Mouse (Mus musculus) natural killer cell, adult 2 months (primary cell): ENCODE measurements around the gene Olfr312.
A peak's percentile ranks its signal among the peaks of the same experiment; 100 is the strongest.
"Not testable (repeated sequence)": the region's sequence is repeated elsewhere in the genome, so short reads cannot be mapped to it uniquely, and the experiment has no call there.

ENCODE experiments used
- DNase-seq, 2 experiments: peaks; one replicate each; pipeline ENCODE4 v3.0.0; 2022; ENCODE audit warnings: low spot score in 2 of 2

Gene Olfr312

GRCm38 (mm10) chr11:58828937-58829336 is at the start of gene Olfr312:
TSS of gene Olfr312 (plus strand) at chr11:58829237.
- not testable (repeated sequence) for DNase-seq

DNA sequence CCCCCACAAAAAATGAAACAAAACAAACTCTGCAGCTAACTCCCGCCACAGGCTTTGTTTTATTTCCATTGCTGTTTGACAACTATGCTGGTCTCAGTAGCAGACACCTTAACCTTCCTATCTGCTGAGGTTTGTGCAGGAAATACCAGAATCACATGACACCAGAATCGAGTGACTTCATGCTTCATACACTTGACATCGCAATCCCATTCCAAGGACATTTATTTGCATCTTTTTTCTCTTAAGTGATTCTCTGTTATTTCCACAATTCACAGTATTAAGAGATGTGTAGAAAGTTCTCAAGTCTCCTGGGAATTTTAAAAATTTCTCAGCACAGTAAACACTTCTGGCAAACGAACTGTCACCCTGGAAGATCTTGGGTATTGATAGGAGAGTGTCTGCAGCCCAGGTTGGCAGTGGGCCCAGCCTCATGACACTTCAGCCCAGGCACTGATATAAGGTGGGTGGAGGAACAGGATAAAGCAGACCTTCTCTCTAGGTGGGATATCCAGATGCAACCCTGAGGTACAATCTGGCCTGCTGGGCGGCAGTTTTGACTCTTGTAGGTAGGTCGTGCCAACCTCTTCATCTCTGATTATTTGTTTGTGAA is 46.5 kb upstream of the Olfr312 start, which contains the start of gene Olfr314:
Gene Olfr314, plus strand, starts transcription at position 473 of the 610 bp plus-strand sequence.
- DNase-seq, result no peak

- no peak for DNase-seq
Measured at GRCm38 (mm10) chr11:58784182-58784581, 44.9 kb upstream of the Olfr312 start.

DNA sequence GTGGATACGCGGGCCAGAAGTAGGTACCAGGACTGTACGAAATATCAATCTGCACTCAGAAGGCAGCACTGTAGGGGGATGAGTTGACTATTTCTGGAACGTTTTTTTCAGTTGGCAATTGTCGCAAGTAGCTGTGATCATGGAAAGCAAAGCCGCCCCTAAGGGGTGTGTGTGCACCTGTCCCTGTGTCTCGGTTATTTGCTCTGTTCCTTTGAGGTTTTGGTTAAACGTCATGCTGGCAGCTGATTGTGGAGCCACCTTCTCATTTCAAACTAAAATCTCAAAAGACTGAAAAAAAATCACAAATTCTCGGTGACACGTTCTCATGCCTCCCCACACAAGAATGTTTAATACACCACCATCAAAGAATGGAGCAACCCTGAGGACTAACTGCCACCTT is 41.4 kb upstream of the Olfr312 start:
- DNase-seq, result no peak

- DNase-seq, result no peak
Measured at GRCm38 (mm10) chr11:58788346-58788745, 40.7 kb upstream of the Olfr312 start.

- peak in 1 of 2 experiments; percentile 21 for DNase-seq
Measured at GRCm38 (mm10) chr11:58789532-58789931, 39.5 kb upstream of the Olfr312 start.

GRCm38 (mm10) chr11:58790053-58790452 is 39.0 kb upstream of the Olfr312 start:
- DNase-seq, result peak in 1 of 2 experiments; percentile 17

- DNase-seq, result no peak
Measured at GRCm38 (mm10) chr11:58790646-58791045, 38.4 kb upstream of the Olfr312 start.

DNA sequence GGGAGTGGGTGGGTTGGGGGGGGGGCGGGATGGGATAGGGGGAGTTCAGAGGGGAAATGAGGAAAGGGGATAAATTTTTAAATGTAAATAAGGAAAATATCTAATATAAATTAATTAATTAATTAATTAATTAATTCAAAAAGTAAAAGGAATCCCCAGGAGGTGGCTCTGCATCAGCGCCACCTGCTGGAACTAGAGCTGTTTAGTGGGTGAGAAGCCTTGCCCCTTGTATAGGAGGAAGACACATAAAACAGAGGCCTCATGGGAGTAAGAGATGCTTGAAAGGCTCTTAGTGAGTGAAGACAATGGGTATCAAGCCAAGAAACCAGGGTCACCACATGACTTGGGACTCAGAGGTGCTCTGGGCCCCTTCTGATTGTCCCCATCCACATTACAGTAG is 33.2 kb upstream of the Olfr312 start:
- no peak for DNase-seq

GRCm38 (mm10) chr11:58796850-58797249 is 32.2 kb upstream of the Olfr312 start:
- no peak for DNase-seq

DNA sequence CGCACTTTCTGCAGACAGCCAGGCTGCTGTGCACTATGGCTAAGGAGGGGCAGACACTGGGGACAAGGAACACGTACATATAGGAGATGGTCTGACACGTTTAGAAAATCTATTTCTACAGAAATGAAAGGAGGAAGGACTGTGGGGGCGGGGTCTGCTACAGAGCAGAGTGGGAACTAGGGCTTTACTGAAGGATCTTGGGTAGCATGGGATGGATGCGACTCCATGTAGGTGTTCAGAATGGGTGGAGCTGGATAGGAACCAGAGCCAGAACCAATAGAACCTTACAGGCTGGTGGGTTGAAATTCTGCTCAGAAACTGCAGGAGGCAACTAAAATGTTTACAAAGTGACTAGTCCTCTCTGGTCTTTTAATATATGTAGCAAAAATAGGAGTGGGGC is 29.3 kb upstream of the Olfr312 start:
- no peak for DNase-seq

DNA sequence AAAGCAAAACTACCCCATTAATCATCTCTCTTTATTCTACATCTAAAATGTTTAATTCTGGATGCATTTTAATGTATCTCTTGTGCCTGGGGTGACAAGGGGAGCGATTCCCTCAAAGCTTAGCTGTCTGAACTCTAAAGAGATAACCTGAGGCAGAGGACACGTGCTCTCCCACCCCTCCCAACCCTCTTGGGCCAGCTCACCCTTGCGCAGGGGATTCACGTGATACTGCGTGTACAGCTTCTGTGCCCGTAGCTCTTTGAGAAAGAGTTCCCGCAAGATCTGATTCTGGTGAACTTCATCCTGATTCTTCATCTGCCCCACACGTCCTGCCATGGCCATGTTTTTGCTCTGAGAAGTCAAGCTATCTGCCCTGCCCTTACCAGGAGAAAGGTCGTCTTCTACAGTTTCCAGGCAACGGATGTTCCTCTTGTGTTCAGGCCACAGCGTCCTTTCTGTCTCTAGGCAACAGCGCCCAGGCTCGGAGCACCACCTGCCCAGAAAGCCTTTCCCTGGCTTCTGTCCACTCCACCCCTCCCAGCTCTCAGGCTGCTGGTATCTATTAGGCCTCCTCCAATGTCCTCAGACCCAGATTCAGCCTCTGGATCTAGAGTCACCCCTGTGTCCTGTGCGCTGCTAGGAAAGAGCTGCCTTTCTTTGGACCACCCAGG is 27.3 kb upstream of the Olfr312 start, which contains the start of gene Fam183b:
Gene Fam183b, minus strand, starts transcription at position 403 of the 671 bp plus-strand sequence.
- no peak for DNase-seq

- DNase-seq, result no peak
Measured at GRCm38 (mm10) chr11:58803871-58804270, 25.2 kb upstream of the Olfr312 start.

- DNase-seq, result no peak
Measured at GRCm38 (mm10) chr11:58804393-58804792, 24.6 kb upstream of the Olfr312 start.

DNA sequence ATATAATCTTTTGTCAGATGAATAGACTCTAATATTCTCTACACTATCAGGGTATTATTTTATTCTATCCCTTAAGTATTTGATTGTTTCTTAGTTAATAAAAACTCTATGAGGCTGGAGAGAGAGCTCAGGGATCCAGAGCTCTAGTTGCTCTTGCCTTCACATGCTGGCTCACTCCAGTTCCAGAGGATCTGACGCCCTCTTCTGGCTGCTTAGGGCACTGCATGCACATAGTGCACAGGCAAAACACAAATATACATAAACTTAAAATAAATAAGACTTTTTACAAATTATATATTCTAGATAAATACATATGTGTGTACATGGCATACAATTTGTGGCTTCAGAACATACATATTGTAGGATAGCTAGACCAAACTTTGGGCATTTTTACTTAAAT is 17.0 kb upstream of the Olfr312 start:
- no peak for DNase-seq

DNA sequence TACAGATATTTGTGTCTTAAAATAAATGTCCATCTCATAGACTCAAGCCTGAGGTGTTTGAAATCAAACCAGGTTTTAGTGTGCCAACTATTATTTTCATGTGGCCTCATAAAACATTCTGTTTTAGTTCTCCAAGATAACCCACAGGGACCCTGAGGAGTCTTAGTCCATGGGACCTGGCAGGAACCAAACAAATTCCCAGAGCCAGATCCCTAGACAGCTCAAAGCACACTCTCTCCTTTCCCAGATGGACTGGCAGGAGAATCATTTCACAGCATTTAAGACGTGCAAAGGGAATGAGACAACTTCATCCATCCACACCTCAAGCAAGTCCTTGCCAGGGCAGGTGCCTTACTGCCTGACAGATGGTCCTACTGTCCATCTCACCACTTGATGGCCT is 14.3 kb upstream of the Olfr312 start, which contains the start of gene Olfr313:
Gene Olfr313, plus strand, starts transcription at position 301 of the 400 bp plus-strand sequence.
- DNase-seq, result not testable (repeated sequence)

- DNase-seq, result no peak
Measured at GRCm38 (mm10) chr11:58815676-58816075, 13.4 kb upstream of the Olfr312 start.

DNA sequence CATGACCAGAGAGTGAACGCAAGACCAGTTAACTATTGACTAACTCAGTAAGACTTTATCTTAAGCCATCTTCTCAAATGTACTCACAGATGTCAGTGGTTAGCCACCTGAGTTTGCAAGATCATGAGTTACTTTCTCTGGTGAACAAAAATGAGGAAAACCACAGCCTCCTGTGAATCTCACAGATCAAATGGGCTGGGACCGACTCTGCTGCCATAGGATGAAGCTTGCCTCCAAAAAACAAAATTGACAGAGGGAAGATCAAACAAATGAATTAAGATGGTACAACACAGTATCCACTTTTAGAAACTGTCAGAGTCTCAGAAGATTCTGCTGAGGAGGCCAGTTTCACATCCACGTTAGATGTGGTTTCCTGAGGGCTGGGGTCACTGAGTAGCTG is 727 bp downstream of the Olfr312 start:
- no peak for DNase-seq

DNA sequence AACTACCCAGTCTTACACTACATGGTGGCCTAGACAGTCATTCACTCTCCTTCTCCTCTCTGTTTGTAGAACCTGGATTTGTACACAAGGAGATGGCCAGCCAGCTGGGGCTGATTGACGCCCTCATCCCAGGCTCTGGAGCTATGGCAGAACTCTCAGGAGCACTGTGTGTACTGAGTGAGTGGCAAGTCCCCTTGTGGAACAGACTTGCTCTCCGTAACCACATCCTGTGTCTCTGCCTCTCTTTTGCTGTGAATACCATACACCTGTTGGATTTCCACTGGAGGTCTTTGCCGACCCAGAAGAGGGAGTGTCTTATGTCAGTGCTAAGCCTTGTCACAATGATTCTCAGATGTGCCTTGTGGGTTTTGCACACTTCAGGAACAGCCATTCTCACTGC is 3.5 kb downstream of the Olfr312 start:
- DNase-seq, result not testable (repeated sequence)

GRCm38 (mm10) chr11:58838951-58839350 is 9.9 kb downstream of the Olfr312 start, which contains the start of gene Olfr311:
TSS of gene Olfr311 (plus strand) at chr11:58839251.
- DNase-seq, result not testable (repeated sequence)

DNA sequence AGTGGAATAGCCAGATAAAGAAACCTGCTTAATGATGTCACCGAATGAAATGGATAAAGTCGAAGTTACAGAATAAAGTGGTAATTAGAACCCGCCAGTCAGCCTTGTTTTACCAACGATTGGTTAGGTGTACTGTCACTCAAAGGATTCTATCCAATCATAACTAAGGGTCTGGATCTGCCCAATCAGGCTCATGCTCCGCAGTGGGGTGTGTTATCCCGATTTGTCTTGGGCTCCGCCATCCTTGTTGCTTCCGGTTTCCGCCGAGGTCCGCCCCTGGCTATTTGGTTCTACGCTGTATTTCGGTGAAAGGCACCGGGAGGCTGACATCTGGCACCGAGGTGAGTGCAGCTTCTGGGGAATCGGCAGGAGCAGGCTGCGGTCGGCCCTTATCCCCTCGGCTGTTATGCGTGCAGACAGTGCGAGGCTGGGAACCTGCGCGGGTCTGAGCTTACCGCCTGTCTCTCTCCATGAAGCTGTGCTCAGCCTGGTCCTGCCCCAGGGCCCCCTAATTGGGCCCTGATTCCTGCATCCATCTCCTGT is 18.0 kb downstream of the Olfr312 start, which contains the start of gene Gm12258:
Gene Gm12258, plus strand, starts transcription at position 240 of the 543 bp plus-strand sequence.
- peak; percentile 87 to 92 for DNase-seq

DNA sequence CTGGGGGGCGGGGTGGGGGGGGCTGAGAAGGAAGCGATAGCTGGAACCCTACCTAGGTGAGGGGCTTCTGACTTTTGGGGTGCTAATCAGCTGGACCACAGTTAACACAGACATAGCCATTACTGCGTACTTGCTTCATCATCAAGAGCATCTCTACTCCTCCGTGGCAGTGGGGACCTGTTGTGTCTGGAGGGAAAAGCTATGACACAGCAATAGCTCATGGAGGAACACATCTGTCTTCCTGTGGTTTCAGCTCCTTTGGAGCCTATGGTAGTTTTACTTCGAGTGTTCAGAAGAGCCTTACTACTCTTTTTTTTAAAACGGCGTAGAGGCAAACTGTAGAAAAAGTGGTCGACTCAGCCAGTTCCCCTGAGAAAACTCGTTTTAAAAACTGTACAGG is 18.6 kb downstream of the Olfr312 start:
- no peak for DNase-seq

DNA sequence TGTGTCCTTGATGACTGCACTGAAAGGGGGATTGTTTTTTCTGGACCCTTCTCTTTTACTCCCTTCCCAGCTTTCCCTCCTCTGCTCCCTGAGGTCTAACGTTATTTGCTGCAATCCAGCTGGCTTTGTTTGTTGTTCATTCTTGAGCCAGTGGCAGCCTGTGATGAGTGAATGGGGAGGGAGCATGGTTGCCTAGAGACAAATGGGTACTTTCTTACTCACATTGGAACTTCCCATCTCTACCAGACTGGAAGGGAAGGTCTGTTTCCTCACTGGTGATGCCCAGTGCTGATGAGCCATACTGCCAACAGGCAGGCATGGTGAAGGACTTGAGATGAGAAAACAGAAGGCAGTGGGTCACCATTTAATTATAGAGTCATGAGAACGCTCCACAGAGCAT is 20.7 kb downstream of the Olfr312 start:
- no peak for DNase-seq
